Mouse (Mus musculus) embryo, embryonic 9.5 days (tissue): ENCODE results near the gene Pmm2.

Experiments
- DNase-seq: peaks from one replicate; pipeline ENCODE4 v3.0.0-alpha.2; 2017; ENCODE audit errors: extremely low spot score

The Pmm2 gene

DNA sequence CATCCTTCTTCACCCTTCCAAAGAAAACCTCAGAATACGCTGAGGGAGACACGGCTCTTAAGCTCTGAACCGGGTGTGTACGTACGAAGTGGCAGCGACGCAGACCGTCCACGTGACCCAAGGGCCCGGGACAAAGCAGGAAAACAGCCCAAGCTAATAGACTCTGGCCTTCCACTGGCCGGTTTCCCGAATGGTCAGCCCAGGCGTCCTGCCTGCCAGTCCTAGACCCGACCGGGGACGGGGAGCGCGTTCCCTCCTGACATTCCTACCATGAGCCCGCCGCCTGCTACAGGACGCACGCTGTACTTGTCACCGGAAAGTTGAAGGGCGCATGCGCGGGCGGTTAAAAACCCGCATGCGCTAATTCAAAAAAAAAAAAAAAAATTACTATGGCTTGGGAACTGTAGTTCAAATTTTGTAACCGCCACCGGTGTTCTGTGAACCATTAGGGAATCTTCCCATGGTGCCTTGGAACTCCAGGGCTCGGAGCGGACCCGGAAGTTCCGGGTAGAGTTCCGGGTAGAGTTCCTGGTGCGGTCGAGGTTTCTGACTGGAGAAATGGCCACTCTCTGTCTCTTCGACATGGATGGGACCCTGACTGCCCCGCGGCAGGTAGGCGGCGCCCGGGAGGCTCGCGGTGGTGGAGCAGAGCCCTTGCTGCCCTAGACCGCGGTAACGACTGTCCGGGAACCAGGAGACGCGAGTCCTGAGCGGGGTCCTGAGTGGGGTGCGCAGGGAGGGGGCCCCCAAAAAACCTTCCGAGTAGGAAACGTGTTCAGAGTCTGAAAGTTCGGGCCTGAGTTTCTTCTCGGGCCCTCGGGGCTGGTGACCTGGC is at the start of gene Pmm2, which contains the start of gene Tmem186:
TSS of gene Pmm2 (plus strand) at position 458 of the 835 bp plus-strand sequence.
TSS of gene Tmem186 (minus strand) at position 496 of the 835 bp plus-strand sequence.
- DNase-seq, result peak; percentile 85

DNA sequence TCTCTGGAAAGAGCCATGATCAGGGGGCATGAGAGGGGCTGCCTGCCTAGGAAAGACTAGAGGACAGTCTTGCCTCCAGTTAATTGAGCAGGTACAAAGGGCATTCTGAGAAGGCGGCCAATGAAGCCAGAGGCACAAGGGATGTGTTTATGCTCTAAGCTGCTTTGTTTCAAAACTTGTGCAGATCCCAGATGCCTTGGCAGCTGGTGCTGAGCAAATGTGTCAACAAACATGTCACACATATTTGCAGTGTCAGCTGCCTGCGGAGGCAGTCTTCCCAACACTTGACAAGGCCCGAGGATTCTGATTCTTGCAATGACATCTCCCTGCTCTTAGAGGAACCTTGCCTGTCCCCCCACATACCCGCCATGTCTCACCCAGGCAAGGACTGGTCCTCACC is 42.1 kb upstream of the Pmm2 start:
- no peak for DNase-seq

DNA sequence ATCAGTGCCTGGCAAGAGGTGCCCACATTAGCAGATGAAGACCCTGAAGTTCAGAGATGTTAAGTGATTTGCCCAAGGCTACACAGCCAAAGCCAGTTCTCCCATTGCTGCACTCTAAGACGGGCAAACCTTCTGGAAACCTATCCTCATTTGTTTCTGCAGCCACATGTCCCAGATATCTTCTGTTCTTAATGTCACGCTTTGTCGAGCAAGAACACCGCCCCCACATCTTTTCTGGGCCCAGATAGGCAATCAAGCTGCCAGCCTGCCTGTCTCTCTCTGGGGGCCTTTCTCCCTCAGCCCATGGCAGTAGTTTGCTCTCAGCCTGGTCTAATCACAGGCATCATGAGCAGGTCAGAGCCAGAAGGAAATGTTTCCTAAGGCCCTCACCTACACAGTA is 41.1 kb upstream of the Pmm2 start:
- no peak for DNase-seq

DNA sequence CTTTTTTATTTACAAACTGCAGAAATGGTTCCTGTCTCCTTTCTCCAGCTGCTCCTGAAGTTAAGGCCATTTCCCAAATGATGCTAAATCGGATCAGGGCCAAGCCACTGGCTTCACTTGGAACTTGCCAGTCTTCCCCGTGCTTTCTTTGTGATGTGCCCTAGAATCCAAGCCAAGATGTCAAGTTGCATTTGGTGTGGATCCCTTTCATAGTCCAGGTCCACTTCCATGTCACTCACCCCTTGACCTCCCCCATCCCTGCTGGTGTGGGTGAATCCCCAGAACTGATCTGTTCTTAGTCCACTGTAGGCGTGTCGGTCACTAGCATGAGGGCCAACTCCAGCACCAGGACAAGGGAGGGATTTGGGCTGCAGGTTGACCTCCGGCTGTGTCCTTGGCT is 40.0 kb upstream of the Pmm2 start:
- no peak for DNase-seq

DNA sequence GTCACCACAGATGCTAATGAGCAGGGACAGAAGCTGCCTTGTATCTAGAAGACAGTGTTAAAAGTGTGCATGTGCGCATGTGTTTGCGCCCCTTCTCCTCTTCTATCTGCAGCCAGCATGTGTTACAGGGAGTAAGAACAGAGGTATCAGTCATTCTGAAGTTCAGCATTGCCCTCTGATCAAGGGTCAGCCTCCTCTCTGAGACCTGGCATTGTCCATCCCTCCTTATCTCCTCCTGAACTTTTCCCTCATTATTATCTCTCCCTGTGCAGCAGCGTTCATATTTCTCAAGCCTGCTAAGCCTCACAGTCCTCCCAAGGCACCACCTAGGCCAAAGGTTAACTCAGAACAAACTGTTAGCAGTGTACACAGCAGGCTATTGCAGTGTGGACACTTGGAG is 33.7 kb upstream of the Pmm2 start:
- no peak for DNase-seq

DNA sequence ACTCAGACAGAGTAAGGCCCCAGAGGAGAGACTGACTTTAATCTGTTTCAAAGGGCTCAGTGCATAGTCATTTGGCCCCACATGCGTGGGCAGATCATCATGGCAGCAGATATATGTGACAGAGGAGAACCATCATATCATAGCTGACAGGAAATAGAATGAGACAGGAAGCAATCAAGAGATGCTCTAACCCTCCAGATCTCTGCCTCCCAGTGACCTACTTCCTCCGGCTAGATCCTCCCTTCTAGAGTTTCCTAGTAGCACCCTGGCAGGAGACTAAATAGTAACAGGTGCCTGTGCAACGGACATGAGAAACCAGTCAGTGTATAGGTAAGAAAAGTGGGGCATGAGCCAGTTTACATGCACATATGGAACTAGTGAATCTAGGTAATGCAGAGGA is 27.1 kb upstream of the Pmm2 start:
- no peak for DNase-seq

DNA sequence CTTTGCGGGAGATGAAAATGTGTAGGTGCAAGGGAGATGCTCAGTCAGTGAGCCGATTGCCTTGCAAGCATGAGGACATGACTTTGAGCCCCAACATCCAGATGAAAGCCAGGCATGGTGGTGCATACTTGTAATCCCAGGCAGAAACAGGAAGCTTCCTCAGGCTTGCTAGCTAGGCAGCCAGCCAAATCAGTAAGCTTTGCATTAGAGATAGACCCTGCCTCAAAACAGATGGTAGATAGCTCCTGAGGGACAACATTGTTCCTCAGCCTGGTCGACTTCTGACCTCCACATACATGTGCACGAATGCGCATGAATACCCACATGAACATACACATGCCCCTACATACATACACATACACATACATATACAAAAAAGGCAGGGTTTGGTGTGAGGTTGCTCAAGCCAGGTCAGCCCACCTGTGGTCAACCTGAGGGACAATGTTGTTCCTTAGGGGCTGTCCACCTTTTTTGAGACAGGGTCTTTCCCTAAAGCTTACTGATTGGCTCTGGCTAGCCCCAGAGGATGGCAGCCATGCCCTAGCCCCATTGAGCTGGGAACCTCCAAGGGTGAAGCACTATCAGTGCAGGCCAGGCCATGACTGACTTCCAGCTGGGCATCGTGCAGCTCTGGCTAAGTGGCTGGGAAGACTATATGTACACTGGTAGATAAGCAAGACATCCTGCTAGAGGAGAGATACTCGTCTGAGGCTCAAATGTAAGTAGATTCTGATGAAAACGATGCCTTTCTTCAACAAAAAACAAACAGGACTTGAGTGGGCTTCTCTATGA is 25.1 kb upstream of the Pmm2 start:
- no peak for DNase-seq

DNA sequence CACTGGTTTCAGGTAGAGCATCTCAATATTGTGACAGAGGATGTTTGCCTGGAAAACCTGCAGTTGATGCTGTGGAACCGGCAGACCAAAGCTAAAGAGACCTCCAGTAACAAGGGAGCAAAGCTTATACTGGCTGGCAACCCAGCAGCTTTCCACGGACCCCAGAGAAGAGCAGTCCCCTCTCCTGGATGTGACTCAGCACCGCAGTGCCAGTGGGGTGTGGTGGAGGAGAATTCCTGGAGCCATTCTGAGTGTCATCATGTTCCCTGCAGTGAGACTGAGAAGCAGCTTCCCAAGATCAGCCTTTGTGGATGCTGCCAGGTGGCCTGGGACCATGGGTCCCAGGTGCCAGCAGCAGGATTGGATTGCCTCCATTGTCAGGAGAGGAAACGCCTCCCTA is 24.4 kb upstream of the Pmm2 start:
- no peak for DNase-seq

DNA sequence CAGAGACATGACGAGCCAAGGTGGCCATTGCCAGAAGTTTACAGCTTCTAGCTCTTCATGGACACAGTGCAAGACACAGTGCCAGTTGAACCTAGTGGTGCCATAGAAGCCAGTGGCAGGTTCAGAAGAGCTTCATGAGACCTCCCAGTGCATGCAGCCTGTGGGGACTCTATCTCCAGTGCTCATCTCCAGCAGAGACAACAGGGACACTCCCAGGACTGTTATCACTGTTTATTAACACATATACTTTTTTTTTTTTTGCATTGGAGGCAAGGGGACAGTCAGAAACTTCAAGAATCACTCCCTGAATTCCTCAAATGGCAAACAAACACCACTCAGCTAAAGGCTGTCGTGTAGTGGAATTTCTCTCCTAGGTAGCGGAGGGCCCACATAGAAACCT is 24.0 kb upstream of the Pmm2 start:
- no peak for DNase-seq

DNA sequence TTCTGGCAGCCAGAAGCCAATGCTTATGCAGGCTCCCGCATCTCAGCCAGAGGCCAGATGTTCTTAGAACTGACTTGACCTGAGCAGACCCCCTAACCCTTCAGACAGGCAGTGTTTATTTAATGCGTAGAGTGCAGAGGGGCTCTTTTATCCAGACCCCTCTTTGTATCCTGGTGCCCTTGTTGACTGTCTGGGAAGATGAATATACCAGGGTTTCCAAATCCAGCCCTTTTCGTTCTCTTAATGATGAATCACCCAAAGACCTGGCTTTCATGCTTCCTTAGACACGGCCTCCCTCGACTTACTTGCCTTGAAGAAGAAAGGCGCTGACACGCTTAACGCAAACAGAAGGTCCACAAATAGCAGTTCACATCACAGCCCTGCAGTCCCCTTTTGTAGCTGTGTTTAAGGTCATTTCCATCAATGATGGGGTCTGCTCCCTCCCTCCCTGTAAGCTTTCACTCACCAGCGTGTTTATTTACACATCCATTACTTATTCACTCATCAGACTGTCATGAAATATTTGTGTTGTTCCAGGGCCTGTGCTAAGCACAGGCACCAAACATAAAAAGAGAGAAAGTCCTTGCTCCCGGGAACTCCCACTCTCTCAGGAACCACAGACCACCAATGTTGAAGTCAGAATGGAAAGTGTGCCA is 17.7 kb upstream of the Pmm2 start:
- DNase-seq, result peak; percentile 51

DNA sequence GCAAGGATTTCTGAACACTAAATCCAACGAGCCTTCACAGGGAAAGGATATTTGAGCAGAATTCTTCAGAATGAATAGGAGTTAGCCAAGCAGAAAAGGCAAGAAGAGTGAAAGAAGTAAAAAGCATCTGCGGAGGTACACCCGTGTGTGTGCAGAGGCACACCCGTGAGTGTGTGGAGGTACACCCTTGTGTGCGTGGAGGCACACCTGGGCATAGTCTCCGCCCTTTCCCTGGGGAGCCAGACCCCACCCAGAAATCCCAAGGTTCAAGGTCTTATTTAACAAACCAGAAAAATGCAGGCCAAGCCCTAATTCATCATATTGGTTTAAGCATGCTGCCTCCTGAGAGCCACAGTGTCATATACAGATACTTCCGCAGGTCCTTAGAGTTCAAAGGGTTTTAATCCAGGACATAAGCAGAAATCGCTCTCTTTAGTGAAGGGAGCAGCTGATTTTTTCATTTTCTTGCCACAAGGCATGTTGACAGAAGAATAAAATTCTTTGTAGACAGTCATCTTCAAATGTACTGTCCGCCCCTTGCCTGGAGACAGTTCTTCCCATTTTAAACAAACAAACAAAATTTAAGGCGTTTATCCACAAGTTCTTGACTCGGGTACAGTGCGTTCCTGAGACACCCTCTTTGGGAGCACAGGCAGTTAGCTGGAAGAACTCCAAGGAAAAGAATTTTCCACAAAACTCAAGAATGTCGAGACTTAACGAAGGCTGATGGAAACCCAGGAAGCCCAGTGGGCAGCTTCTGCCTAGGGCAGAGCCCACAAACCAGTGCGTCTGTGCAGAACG is 17.0 kb upstream of the Pmm2 start:
- no peak for DNase-seq

DNA sequence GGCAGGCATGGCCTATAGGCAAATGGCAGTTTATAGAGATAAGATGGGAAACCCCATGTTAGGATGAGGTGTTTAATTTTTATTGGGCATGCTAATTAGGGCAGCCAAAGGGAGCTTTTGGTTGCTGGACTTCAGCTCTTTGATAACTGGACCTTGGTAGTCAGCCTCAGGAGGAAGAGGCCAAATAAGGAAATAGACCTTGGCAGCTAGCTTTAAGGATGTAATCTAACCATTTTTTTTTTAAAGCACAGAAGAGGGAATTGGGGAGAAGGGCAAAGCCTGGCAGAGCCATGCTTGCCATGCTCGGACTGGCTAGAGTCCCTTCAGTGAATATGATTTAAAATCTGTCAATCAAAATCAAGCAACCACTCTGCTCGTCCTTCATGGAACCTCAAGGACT is 7.1 kb upstream of the Pmm2 start:
- DNase-seq, result no peak

DNA sequence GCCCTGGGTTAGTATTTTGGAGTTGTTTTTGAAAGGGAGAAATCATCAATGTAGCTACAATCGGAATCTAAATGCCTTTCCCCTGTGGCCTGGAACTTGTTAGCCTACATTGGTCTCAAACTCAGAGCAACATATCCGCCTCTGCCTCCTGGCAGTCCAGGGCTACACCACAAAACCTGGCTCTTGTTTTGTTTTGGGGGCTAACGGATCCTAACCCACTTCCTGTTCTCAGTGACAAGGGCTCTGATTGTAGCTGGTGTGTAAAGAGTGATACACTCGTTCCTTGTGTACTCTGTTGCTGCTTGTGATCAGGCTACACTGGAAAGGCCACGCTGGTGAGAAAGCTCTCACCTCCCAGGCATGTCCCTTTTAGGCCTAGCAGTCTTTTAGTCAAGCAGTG is 6.0 kb upstream of the Pmm2 start:
- no peak for DNase-seq

DNA sequence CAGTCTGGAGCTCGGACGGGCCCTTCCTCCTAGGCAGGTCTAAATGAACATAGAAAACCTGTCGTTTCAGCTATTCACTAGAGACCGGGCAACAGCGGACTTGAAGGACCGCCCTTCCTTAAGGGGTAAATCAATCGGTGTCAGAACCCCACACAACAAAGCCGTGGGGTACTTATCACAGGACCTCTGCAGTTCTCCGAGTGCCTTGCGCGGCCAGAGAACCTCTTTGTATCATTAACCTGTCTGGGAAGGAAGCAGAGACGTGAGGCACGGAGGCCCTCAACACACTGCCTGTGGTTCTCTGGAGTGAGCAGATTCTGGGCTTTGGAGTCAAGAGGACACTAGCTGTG is 632 bp upstream of the Pmm2 start:
- no peak for DNase-seq

DNA sequence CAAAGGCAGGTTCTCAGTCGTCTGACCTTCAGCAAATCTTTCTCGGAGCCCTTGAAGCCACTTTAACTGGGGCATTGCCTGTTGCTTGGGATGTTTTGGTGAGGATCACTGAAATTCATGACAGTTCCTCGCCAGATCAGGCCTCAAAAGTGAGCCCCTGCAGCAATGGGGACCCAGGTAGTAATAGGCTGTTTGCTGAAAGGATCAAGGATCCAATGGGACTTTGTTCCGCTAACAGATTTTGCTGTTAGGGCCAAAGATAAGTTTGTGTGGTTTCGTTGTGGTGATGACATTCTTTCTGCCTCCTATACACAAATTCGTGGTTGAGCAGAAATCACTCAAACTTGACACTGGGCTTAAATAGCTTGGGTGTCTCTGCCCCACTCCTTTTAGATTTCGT is 657 bp downstream of the Pmm2 start:
- DNase-seq, result no peak

DNA sequence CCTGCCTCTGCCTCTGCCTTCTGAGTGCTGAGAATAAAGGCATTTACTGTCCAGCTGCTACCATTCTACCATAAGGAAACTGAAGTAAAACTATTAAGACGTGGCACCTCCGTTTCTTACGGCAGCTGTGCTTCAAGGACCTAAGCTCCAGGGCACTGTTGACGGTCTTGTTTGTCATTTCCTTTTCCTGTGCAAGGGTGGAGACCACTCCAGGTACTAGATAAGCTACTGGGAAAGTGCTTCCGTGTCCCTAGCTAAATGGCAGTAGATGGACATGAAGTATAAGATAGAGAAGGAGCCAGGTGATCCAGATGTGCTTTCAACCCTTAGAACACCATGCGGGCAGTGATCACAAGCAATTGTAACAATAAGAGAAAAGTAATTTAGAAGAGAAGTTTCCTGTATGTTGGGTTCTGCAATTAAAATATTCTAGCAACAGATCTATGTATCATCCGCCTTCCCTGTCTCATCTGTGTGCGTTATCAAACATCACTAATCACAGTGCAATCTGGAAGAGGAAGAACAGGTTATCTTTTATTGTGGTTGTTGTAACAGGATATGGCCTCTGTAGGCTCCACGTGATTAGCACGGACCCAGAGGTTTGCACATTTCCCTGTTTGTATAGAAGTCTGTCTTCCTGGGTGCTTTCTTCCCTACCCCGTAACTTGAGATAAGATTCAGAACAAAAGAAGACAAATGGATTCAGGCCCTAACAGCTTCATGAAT is 2.2 kb downstream of the Pmm2 start:
- DNase-seq, result no peak

DNA sequence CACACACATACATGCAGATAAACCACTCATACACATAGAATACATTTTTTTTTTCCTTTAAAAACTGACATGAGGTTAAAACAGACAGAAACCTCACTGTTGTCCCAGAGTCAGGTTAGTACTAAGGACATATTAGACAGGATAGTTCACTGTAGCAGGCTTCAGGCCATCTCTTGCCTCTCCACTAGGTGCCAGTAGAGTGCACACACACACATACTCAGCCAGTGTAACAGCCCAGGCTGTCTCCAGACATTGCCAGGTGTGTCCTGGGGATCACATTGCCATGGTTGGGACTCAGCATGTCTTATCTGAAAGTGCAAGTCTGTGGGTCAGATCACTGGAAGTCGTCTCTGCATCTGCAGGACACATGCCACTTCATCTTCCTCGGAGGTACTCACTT is 6.4 kb downstream of the Pmm2 start:
- DNase-seq, result peak; percentile 35

DNA sequence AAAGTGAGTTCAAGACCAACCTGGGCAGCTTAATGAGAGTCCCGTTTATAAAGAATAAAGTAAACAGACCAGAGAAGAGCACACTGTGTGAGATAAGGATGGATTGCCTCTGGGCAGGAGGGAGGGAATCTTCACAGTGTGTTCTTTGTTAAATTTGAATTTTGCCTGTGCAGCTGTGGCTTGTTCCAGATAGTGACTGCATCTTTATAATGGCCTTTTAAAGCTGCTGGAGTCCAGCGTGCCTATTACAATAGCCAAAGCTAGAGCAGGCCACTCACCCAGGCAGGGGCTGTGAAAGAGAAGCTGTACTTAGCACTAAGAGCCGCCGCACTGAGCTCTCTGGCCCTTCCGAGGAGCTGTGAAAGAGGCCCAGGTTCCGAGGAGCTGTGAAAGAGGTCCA is 8.1 kb downstream of the Pmm2 start:
- DNase-seq, result no peak

DNA sequence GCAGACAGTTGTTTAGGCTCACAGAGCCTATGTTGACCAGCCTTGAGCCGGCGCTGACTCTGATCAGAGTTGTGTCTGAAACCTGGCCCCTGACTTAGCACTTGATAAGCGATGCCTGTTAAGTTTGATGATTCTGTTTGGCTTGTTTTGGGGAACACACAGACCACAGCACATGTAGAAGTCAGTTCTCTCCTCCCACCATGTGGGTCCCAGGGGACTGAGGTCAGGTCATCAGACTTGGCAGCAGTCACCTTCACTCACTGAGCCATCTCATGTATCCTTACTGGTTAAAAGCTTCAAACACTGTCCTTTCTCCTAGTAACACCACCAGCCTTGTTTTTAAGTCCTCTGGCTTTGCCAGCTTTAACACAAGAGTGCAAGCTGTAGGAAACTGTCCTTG is 12.5 kb downstream of the Pmm2 start:
- DNase-seq, result no peak

DNA sequence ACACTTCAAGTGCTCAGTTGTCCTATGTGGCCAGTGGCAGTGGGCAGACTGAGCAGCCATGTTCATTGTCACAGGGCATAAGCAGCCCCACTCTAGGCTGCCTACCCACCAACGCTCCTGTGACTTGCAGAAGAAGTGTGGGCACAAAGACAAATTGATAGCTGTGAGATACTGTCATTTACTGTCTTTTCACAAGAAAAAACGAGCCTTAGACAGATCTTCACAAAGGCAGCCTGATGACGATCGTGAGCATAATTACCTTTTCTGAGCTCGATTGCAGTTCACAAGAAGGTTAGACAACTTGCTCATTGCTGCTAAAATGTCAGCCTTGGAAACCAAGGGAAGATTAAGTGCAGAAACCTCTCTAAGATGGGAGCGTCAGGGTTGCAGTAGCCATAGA is 17.6 kb downstream of the Pmm2 start:
- DNase-seq, result no peak

DNA sequence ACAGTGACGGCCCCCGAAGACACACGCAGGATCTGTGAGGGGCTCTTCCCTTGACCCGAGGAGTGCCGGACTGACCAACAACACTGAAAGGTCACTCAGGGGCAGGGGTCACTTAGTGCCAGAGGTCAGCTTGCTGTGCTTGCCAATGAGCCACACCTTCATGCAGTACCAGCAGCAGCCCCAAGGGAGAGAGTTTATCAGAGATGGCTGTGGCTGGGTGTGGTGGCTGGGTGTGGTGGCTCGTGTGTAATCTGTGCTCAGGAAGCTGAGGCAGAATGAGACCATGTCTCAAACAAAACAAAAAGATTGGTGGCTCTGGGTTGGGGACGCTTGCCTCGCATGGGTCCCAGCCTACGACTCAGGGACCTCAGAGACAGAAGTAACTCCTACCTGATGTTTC is 18.1 kb downstream of the Pmm2 start:
- no peak for DNase-seq
